Mouse (Mus musculus) heart, adult 2 months (tissue): ENCODE measurements around the gene Ralgapa1.

ENCODE experiments used
- CTCF ChIP-seq: fragments of 200-600 bp; IDR thresholded peaks from 2 replicates; pipeline ENCODE4 v1.8.1; 2022; ENCODE audit warnings: antibody characterized with exemption, mild to moderate bottlenecking, moderate library complexity
- EP300 ChIP-seq: fragments of 200-500 bp; IDR thresholded peaks from 2 replicates; pipeline ENCODE4 v1.6.1; 2011; ENCODE audit warnings: low read depth, low read length, control low read depth; ENCODE audit not compliant: insufficient read depth
- POLR2A ChIP-seq: fragments of 200-500 bp; IDR thresholded peaks from 2 replicates; pipeline ENCODE4 v1.6.1; 2011; ENCODE audit warnings: mild to moderate bottlenecking, low read depth, low read length, control low read depth; ENCODE audit not compliant: insufficient read depth

DNA sequence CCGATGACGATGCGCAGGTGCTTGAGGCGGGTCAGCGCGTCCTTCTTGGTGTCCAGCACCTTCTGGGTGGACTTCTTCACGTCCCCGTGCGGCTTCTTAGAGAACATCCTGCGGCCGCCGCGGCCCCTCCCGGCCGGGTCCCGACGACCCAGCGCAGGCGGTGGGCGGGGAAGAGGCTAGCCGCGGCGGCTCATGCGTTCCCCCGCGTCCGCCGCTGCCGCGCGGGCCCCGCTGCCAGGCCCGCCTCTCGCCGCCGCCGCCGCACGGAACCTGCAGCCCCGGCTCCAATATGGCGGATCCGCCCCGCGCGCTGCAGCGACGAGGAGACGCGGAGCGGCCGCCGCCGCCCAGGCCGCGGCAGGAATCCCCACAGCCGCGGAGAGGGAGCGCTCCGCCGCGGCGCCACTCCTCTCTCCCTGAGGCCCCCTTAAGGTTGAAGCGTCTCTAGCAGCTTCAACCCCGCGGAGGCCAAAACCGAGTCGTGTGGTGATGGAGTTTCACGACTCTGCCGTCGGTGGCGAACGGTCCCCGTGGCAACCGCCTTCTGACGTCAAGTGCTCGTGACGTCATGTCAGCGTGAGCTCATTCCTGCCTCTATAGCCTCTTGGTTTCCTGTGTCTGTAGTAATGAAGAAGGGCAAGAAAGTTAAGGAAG, at the start of gene Ralgapa1:
- peak; percentile 60 for TF ChIP-seq CTCF
- peak; percentile 80 for TF ChIP-seq POLR2A
- peak; percentile 71; the same call in 1 of the 2 replicates for TF ChIP-seq EP300
